Mouse (Mus musculus) testis, postnatal 10 days (tissue): ENCODE data around the gene Atxn2.
"Not testable (repeated sequence)": the region's sequence is repeated elsewhere in the genome, so short reads cannot be mapped to it uniquely, and the experiment has no call there.

Experiments used
- DNase-seq: peaks from one replicate; pipeline ENCODE4 v3.0.0; 2021; ENCODE audit warnings: low spot score

Gene Atxn2

GRCm38 (mm10) chr5:121835949-121836691 is 125.0 kb downstream of the Atxn2 start:
- peak; percentile 78 for DNase-seq

DNA sequence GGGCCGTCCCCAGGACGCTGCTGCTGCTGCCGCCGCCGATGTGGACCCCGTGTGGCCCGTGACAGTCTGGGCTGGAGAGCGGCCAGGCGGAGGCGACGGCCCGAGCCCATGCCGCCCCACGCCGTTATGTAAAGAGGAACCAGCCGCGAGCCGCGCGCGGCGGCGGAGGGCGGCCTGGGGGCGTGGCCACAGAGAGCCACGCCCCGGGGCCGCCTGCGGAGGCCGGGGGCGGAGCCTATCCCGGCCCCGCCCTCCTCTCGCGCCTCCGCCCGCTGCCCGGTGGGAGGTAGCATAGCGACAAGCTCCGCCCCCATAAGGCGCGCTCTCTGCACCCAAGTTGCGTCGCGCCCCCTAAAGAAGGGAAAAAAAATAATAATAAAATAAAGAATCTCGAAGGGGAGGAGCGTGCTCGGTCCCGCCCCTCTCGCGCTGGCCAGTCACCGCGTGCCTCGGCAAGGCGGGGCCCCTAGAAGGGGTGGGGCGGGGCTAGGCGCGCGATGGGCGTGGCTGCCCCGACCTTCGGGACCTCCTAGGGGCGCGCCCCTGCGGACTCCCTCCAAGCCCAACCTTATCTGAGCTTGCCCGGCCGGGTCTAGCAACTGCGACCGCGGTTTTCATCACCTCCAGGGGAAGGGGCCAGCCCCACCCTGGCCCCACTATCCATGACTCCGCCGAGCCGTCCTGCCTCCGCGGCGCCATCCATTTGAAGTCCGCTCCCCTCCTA is 125.7 kb downstream of the Atxn2 start:
- peak; percentile 95 for DNase-seq

DNA sequence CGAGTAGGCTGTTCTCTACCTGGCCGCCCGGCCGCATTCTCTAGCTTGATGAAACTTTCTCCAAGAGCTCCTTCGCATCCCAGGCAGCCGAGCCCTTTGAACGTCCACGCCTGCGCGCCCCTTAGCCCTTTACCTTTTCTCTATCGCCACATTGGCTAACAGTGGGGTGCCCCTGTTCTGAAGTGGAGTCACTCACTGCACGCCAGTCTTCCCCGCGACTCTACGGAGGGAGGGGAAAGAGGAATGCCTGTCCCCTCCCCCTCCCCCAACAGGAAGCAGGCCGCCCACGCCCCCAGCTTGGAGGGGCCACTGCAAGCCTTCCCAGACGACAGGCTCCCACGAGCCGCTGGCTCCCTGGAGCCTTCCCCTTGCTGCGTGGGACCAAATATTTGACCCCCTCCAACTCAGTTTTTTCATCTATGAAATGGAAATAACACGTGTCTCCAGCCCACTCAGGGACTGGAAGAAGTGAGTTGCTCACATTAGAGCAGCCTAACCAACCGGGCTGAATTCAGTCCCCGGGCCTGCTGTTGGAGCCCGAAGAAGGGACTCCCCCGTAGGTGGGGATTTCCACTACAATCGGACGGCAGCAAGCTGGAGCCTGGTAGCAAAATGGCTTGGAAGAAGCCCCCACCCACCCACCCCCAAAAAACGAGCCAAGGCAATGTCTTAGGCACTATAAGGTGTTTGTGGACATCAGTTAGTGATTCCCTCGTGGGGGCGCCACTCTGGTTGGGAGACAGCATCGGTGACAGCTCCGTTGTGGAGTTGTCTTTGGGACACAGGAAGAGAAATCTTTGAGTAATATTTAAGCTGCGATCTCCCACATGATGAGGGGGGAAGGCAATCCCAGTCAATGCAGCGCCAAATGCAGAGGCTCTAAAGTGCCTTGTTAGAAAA is 126.6 kb downstream of the Atxn2 start, which contains the start of gene Sh2b3:
Gene Sh2b3 (minus strand): TSS at position 206 of the 900 bp plus-strand sequence.
- peak; percentile 65 for DNase-seq

- DNase-seq = no peak
Measured at GRCm38 (mm10) chr5:121838341-121839127, 127.4 kb downstream of the Atxn2 start.

- DNase-seq = no peak
Measured at GRCm38 (mm10) chr5:121839128-121839473, 128.0 kb downstream of the Atxn2 start.

GRCm38 (mm10) chr5:121841516-121841915 is 130.4 kb downstream of the Atxn2 start:
- DNase-seq = no peak

- DNase-seq = no peak
Measured at GRCm38 (mm10) chr5:121841973-121842372, 130.8 kb downstream of the Atxn2 start.

- peak; percentile 92 for DNase-seq
Measured at GRCm38 (mm10) chr5:121842665-121843118, 131.6 kb downstream of the Atxn2 start.

- no peak for DNase-seq
Measured at GRCm38 (mm10) chr5:121843138-121843905, 132.2 kb downstream of the Atxn2 start.

- DNase-seq = no peak
Measured at GRCm38 (mm10) chr5:121845361-121845760, 134.2 kb downstream of the Atxn2 start.

DNA sequence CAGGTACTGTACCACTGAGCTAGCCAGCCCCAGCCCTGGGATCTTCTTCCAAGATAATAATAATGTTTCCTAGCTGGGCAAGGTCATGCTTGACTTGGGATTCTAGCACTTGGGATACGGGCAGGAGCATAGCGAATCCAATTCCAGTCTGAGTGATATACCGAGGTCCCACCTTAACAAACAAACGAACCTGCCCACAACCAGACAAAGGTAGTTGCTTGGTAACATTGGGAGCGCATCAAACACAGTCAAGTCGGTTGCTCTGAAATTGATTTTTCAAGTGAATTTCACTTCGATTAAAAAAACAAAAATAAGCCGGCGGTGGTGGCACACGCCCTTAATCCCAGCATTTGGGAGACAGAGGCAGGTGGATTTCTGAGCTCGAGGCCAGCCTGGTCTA is 135.2 kb downstream of the Atxn2 start:
- DNase-seq = no peak

DNA sequence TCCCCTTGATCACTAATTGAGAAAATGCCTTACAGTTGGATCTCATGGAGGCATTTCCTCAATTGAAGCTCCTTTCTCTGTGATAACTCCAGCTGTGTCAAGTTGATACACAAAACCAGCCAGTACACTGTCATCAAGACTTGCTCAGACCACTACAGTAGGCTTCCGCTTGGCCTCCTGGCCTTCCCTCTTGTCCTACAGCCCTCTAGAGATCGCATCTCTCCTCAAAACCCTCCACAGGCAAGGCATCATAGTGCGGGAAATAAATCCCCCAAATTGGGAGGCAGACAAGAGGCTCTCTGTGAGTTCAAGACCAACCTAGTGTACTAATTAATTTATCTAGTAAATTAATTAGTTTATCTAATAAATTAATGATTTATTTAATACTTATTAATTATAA is 136.1 kb downstream of the Atxn2 start:
- not testable (repeated sequence) for DNase-seq

DNA sequence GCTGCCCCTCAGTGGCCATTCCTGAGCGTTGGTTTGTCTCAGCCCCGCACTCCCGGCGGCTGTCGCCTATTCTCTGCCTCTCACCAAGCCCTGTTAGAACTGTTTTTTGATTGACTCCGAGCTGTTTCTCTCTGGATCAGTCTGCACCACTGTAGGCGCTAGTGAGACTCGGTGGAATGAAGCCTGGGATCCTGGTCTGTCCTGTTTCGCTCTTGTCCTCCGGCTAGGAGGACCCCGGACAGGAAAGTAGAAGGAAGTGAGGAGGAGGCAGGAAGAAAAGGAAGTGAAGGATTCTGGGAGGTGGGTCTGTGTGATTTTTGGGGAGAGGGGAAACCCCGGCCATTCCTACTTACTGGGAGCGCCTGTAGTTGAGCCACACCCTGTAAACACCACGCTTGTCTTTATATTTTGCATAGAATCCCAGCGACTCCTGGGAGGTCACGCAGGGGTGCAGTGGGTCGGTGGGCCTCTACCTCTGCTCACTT is 136.9 kb downstream of the Atxn2 start:
- DNase-seq = no peak

GRCm38 (mm10) chr5:121848743-121849142 is 137.6 kb downstream of the Atxn2 start, which contains the start of gene Pheta1:
Pheta1 (plus strand) TSS chr5:121848984.
- DNase-seq = peak; percentile 98

- no peak for DNase-seq
Measured at GRCm38 (mm10) chr5:121849478-121850349, 138.6 kb downstream of the Atxn2 start.

DNA sequence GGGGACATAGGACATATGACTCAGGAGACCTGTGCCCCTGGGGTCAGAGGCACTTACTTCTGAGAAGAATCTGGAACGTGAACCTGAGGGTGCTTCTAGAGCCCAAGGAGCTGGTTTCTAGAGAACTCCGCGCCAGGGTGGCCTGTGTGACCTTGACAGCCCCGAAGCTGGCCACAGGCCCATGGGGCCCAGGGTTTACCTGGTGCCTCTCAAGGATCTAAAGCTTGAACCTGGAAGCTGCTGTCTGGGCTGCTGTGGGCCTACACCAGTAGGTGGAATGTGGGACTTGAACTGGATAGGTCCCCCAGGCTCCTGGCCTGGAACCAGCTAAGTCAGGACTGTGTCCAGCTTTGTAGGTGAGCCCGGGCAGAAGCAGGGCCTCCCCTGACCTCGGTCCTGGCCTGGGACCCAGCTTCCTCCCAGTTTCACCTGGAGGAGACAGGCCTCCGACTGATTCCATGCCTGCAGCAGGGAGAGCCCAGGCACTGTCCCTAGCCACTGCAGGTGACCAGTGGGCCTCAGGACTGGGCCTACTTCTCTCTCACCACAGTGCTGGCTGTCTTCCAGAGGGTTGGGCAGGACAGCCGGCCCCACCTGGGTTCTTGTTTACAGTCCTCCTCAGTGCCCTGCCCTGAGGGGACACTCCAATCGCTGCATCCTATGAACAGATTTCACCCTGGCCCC is 142.4 kb downstream of the Atxn2 start:
- no peak for DNase-seq

- no peak for DNase-seq
Measured at GRCm38 (mm10) chr5:121854768-121855167, 143.6 kb downstream of the Atxn2 start.

DNA sequence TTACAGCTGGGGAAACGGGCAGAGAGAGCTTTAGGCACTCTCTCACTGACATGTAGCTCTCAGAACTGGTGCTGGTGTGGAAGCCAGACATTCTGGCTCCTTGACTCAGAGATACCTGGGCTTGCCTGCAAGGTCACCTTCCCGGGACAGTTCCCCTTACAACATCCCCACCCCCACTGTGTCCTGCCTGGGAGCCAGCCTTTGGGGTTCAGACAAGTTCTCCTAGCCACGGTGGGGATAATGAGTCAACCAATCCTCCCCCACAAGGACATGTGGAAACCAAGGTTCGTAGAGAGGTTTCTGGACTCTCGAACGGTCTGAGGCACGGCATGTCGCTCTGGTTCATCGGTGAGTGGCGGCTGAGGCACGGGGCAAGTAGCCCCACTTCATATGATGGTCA is 145.6 kb downstream of the Atxn2 start:
- no peak for DNase-seq

GRCm38 (mm10) chr5:121858427-121858826 is 147.3 kb downstream of the Atxn2 start:
- no peak for DNase-seq
